Mouse (Mus musculus): ENCODE data around the gene Shc4.

The Shc4 gene

DNA sequence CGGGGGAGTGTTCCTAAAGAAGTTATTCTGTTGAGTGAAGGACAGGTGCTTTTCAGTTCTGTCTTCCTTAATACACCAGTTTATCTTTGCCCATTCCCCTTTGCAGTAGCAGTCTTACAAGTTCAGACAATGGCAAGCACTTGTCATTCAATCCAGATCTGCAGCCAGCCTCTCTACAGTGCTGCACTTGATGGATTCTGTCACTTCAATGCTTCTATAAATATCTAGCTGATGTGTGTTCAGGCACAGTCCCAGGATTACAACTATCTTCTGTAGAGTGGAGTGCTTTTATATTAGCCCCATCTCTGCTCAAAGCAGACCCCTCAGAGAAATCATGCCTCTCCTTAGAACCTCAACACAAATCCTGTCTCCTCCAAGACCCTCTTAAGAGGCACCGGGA, 93.9 kb downstream of the Shc4 start:
- no peak for DNase-seq (ENCODE audit: low spot score)

DNA sequence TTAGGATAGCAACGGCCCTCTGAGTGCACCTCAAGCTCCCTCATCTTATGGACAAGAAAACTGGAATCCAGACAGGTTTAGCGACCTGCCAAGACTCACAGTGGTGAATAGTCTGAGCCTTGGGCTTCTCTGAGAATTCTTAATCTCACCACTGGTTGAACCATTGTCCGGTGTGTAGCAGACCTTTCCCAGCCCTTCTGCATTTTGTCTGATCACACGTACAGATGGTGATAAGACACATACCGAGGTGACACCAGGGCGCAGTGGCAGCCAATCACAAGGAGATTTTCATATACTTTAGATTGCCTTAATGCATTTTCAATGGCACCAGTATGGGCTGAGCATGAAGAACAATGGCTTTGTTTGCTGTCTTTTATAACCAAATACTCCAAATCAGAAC, 95.5 kb downstream of the Shc4 start:
- no peak for DNase-seq (ENCODE audit: low spot score)

DNA sequence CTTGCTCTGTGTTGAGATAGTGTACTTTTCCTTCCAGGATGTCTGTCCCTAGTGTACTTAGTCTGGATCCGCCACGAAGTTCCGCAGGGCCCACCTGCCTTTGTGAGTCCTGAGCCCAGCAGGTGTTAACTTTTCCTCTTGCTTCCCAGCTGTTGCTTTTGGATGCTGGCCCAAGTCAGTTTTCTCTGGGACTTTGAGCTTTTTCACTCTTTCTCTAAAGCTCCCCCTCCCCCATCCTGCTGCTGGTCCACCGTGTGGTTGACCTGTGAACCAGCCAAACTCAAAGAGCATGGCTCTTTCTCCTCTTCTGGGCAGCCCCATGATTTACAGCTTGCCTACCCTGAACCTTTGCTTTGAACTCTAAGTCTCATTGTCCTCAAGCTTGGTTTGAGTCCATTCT, 97.4 kb downstream of the Shc4 start:
- no peak for DNase-seq (ENCODE audit: low spot score)

DNA sequence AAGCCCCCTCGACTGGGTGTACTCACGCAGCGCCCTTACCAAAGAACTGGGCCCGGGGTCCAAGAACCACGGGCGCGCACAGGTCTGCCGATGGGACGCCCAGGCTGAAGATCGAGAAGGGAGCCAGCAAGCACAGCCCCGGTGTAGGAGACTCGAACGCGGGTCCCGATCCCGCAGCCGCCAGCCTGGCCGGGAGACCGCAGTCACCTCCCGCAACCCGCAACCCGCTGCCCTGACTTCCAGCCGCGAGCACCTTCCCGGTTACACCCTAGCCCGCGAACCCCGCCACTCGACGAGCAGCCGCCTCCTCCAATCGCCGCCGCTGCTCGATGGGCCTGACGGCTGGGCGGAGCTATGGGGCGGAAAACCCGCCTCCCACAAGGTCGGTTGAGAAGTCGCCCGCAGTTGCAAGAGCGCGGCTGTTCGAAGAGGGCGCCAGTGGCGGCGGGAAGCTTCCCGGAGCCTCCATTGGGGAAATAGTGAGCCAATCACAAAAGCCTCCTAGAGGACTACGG, 99.1 kb downstream of the Shc4 start, which contains the start of gene Cep152:
TSS of gene Cep152 (minus strand) at position 277 of the 515 bp plus-strand sequence.
- peak; percentile 96 for DNase-seq (ENCODE audit: low spot score)

DNA sequence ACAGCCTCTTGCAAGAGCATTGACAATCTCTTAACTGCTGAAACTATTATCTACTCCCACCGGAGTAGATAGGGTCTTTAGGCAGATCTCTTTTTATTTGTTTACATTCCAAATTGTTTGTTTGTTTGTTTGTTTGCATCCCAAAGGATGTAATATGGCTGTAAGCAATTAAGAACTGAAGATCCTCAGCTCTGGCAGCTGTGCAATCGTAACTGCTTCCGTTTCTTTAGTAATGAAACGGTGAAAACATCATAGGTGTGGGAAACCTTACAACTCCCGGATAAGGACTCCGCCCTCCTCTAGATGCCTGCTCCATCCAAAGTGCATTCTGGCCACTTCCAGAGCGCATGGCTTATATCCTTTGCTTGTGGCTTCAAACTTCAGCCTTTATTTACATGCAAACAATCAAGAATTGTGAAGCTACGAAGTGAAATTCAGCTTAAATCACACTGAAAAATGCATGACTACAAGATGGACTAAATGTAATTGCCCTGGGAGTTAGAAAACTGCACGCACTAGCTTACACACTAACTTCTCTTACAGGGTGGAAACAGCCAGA, 99.7 kb downstream of the Shc4 start:
- DNase-seq (ENCODE audit: low spot score): no peak

DNA sequence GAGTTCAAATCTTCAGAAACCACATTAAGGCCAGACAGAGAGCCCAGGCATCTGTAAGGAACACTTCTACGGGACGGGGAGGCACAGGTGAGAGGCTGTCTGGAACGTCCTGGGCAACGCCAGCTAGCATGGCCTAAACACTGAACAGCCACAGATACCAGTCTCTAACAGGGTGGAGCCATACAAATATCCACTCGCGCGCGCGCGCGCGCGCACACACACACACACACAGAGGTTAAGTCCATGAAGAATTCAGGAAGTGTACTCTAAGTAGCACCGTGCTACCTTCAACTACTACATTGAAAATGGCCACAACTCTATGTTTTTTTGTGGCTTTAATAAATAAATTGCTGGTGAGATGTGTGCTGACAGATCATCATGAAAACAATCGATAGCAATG, 100.7 kb downstream of the Shc4 start:
- DNase-seq (ENCODE audit: low spot score): no peak

DNA sequence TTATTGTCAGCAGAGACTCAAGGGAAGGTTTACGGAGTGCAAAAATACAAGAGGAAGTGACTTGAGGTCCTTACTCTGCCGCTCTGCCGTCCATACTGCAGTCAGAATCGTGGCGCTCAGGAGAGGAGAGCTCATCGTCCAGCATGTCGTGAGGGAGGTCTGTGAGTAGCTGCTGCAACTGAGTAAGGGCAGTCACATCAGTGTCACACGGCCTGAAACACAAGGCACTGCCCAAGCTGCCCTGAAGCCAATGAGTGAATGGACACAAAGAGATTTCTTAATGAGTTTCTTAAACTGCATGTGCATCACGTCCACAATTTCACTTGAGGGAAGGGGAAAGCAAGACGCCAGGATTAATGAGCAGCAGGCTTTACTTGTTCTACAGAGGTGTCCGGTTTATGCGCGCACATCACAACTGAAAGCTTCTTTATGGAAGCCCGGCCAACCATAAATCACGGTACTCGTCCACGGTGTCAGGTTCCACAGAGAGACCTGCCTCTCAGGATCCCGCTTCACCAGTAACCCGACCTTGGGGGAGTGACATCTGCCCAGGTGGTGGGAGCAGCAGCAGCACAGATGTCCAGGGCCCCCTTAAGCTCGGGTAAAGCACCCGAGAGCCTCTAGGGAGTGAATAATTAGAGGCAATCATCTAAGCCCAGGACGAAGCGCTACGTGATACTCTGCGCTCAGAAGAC, 103.6 kb downstream of the Shc4 start:
- no peak for DNase-seq (ENCODE audit: low spot score)

DNA sequence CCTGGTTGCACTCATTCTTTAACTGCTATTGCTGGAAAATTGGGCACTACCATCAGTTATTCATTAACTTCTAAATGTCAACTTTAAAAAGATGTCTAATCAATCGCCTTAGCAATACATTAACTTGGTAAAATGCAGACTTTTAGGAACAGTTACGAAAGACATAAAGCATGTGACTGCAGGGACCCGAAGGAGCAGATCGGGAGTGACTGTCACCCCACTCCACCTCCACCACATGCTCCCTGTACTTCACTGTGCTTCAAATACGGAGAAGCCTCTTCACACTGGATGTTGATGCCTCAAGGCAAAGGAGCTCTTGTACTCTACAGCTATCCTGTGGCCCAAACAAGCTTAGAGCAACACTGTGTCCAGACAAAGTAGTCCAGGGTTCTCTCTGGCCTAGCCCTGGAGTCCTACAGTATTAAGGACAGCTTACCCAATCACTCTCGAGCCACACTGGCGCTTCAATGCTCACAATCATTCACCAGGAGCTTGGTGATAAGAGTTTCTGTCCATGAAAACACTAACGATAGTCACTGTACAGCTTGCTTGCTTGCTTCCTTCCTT, 108.0 kb downstream of the Shc4 start:
- no peak for DNase-seq (ENCODE audit: low spot score)

DNA sequence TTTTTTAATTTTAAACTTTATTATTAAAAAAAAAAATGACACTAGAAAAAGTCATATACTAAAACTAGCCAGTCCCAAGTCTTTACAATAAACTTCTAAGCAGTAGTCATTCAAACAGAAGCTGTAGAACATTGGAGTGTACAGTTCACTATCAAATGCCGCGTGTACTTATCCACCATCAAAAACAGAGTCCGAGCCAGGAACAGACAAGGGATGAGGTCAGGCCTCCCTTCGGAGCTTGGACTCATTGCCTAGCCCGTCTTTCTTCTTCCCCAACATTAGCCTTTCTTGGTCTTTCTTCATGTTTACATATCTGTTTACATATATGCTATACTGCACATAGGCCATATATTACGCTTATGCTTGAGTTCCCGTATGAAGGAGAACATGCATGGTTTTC, 108.5 kb downstream of the Shc4 start:
- DNase-seq (ENCODE audit: low spot score): no peak

DNA sequence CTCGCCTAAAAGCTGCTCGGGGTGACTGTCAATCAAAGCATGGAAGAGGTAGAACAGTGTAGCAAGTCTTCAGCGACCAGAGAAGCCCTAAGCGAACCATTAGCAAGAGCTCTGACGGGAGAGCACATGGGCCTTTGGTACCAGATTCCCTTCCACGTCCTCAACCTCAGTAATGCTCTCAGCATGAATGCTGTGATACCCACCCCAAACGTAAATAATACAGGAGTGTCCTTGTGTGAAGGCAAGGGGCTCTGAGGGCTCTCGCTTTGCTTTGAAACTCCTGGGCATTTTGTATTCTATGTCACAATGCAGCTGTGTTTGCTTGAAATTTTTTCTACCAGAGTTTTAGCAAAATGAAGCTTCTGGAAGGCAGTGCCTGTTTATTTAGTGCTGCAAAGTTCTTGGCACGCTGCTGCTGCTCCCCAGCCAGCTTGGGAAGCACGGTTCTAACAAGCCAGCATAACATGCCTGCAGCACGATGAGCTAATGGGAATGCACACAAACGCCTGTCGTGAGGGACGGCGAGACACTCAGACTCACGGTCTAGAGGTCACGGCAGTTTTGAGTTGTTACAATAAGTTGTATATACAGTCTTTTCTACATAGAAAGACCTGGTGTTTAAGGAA, 117.6 kb downstream of the Shc4 start:
- DNase-seq (ENCODE audit: low spot score): no peak

DNA sequence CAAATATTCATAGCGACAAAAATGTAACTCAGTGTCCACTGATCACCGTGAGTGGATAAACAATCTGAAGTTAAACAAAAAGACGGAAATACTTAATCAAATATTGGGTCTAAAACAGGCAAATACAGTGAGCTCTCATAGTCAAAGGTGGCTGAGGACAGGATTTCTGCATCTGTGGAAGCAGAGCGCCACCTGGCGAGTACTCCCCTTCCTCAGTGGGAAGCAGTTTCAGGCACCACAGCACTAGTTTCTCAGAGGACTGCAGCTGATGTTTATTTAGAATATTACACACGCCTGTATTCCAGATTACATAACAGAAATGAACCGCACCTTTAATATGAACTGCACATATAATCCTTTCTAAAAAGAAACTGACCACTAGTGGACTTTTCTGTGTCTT, 119.3 kb downstream of the Shc4 start:
- no peak for DNase-seq (ENCODE audit: low spot score)

DNA sequence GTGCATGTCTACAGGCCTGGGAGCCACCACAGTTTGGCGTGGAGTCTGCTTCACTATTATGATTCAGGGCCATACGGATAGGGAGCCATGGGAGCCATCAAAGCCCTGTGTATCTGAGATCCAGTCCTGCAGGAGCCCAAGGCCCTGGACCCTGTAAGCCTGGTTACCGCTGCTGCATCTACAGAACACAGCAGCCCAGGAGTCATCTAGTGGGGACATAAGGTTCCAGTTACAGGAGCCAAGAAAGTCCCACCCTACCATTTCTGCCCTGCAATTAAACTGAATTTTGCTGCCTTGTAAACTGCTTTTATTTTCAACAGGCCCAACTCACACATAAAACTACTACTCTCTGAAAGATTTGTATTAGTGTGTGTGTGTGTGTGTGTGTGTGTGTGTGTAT, 121.0 kb downstream of the Shc4 start:
- no peak for DNase-seq (ENCODE audit: low spot score)

DNA sequence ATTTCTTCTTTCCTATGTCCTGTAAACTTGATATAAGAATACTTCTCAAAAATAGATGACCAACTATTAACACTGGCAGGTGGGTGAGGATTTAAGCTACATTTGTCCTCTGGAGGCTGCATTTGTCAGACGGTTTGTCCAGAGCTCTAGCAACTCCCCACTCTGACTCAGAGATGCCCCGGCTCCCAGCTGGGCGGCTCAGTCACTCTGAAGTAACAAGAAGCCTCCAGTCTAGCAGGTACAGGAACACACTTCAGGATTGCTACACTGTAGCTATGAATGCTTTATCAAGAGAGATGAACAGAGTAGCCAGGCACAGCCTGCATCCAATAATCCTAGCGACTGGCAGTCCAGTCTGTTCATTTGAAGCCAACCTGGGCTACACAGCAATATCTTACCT, 125.0 kb downstream of the Shc4 start:
- no peak for DNase-seq (ENCODE audit: low spot score)

DNA sequence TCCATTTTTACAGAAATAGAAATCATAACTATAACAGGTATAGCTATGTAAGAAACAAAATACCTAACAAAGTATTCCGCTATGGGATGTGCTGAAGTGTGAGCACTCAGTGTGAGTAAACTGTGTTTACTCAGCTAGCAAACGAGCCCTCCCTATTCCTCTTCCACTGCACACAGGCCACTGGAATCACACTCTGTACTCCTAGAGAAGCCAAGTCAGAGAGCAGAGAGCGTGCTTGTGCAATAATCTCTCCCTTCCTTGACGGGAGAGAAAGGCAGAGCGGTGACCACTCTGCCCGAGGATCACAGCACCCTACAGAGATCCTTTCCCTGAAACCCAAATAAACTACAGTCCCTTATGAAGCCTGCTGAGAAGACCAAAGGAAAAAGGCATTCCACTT, 125.7 kb downstream of the Shc4 start:
- no peak for DNase-seq (ENCODE audit: low spot score)

DNA sequence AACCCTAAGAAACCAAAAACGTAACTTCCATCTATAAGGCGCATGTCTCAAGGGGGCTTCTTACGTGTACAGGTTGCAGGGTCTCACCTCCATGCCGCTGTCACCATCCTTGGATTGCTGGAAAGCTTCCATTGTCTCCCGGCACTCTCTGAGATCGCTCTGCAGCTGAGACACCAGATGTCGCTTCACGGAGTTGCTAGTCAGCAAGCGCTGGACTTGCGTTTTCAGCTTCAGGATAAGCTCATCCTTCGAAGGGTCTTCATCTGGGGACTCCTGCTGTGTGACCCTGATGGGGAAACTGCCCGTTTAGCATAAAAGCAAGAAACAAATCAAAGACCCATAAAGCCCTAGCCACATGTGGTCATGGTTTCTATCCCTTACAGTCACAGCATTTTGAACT, 129.2 kb downstream of the Shc4 start:
- DNase-seq (ENCODE audit: low spot score): no peak

DNA sequence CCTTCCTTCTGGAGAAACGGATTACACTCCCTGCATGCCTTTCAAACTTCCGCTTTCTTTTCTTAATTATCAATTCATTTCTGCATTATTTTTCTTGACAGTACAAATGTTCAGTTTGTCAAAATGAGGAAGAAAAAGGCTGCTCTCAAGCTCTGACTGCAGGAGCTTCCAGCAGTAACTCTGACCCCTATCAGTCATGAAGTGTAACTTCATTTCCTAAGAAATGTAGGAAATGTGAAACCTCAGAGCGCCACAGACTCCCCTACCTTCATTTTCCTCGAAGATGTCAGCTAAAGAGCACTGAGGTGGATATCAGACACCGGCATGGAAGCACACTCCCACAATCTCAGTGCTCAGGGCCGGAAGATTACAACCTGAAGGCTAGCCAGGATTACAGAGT, 129.9 kb downstream of the Shc4 start:
- DNase-seq (ENCODE audit: low spot score): no peak

DNA sequence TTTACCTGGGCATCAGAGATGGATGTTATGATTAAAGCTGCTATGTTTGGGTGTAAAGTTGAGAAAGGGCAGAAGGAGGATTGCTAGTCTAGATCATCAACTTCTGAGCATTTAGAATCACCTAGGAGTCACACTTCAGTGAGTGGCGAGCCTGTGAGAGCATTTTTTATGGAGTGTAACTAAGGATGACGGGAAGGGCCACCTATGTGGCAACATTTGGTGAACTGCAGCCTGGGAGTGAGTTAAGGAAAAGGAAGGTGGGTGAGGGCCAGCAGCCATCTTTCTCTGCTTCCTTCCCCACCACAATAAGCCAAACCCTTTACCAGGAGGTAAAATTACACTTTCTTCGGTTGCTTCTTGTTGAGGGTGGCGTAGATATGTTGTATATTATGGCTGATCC, 132.1 kb downstream of the Shc4 start:
- DNase-seq (ENCODE audit: low spot score): no peak

DNA sequence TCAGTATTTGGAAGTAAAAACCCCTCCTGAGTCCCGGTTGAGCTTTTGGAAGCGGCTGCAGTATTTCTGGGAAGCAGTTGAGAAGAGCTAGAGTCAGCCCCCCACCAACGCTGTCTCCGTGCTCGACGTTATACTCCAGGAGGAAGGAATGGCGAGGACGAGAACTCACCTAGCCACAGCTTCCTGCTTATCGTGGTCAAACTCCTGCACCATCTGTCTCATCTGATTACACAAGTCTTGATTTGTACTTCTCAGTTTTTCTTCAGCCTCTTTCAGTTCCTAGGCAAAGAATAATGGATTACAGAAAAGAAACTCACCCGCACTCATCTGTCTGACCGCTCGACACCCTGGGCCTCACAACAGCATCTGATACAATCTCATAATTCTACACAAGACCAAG, 134.7 kb downstream of the Shc4 start:
- DNase-seq (ENCODE audit: low spot score): no peak

DNA sequence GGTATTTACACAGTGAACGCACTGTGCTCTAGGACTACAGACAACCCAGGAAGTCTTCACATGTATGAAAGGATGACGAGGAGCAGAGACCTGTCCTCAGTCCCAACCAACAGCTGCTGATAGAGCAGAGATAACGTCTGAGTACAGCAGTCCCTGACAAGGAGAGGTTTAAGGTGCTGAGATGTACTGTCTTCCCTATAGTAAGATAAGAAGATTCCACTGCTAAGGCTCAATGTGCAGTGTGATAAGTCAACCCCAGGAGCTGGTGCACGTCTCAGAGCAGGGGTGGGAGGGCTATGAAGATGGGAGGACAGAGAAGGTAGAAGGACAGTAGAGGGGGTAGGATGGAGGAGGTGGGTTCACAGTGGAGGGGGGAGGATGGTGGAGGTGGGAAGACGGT, 142.9 kb downstream of the Shc4 start:
- no peak for DNase-seq (ENCODE audit: low spot score)

DNA sequence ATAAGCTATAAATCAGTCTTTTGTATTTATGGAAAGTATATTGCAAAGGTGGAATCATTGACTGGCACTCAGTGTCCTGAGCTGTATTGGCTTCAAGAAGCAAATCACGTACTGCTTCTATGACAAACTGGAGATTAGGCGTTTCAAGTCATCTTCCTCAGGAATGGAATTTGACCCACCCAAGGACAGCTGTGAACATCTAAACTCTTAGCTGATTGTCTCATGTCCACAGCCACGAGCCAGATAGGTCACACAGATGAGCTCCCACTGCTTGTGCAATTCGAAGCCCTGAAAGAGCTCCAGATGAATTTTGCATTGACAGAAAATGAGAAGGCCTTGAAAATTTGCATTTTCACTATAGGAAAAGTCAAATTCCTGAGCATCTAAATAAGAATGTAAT, 146.3 kb downstream of the Shc4 start:
- no peak for DNase-seq (ENCODE audit: low spot score)

Data from ovary, adult 18-20 months (tissue).